Mouse (Mus musculus): Measurements from ENCODE around the gene Slc7a11. TPM values are rescaled to one million over a fixed set of nuclear protein-coding genes. Genes with fewer than 3 reads are reported as not detected.
"Not testable (repeated sequence)": the region's sequence is repeated elsewhere in the genome, so short reads cannot be mapped to it uniquely, and the experiment has no call there.

The Slc7a11 gene
- polyA plus RNA-seq, 1 experiment from 2014 or later = 3.6 TPM

GRCm38 (mm10) chr3:50438520-50439253 lies 4.7 kb downstream of the Slc7a11 start:
- WGBS = 34% methylated on average over 4 of the region's 4 CpGs
- H3K27ac ChIP-seq = peak overlapping the region; percentile 72

GRCm38 (mm10) chr3:50438081-50438480 lies 5.3 kb downstream of the Slc7a11 start:
- DNase-seq (ENCODE audit: low spot score); H3K4me3 ChIP-seq; H3K36me3 ChIP-seq; H3K27me3 ChIP-seq (ENCODE audit: low read depth, poor library complexity, severe bottlenecking); H3K9me3 ChIP-seq (replicated peaks): not testable (repeated sequence)
- WGBS = 49% methylated on average over 2 of the region's 2 CpGs
- peaks cover 65% of the 10 kb centered on the region for H3K4me1 ChIP-seq
- peak overlapping the region; percentile 46; the same call in 1 of the 2 replicates for H3K27ac ChIP-seq

More at GRCm38 (mm10) chr3:50438520-50439253, 4.7 kb downstream of the Slc7a11 start:
- Histone ChIP-seq H3K9me3 (replicated peaks) (no peaks in the 10 kb centered on the region), H3K4me3 (no peak overlapping the region), H3K36me3 (no peaks in the 10 kb centered on the region), H3K27me3 (ENCODE audit: low read depth, poor library complexity, severe bottlenecking) (no peaks in the 10 kb centered on the region), H3K4me1 (peaks cover 69% of the 10 kb centered on the region)
- DNase-seq (ENCODE audit: low spot score) = no peak

- not testable (repeated sequence) for H3K36me3 ChIP-seq; H3K9me3 ChIP-seq (replicated peaks); DNase-seq (ENCODE audit: low spot score); H3K4me3 ChIP-seq; H3K27me3 ChIP-seq (ENCODE audit: low read depth, poor library complexity, severe bottlenecking)
- peaks cover 52% of the 10 kb centered on the region for H3K4me1 ChIP-seq
- 94% methylated on average over 2 of the region's 2 CpGs for WGBS
- peak overlapping the region; percentile 61 for H3K27ac ChIP-seq
Observed at GRCm38 (mm10) chr3:50436409-50436808, 7.0 kb downstream of the Slc7a11 start.

- no peak for DNase-seq (ENCODE audit: low spot score)
- no peaks in the 10 kb centered on the region for H3K36me3 ChIP-seq
- 64% methylated on average over 4 of the region's 4 CpGs for WGBS
- peak overlapping the region; percentile 38 for H3K27ac ChIP-seq
- H3K4me3 ChIP-seq = no peak overlapping the region
- peaks cover 36% of the 10 kb centered on the region for H3K4me1 ChIP-seq
- H3K27me3 ChIP-seq (ENCODE audit: low read depth, poor library complexity, severe bottlenecking) = no peaks in the 10 kb centered on the region
- no peaks in the 10 kb centered on the region for H3K9me3 ChIP-seq (replicated peaks)
Observed at GRCm38 (mm10) chr3:50433831-50434230, 9.6 kb downstream of the Slc7a11 start.

- Histone ChIP-seq H3K4me1 (peaks cover 25% of the 10 kb centered on the region), H3K27me3 (ENCODE audit: low read depth, poor library complexity, severe bottlenecking) (no peaks in the 10 kb centered on the region), H3K9me3 (replicated peaks) (no peaks in the 10 kb centered on the region), H3K27ac (no peak overlapping the region), H3K4me3 (no peak overlapping the region), H3K36me3 (no peaks in the 10 kb centered on the region)
- DNase-seq (ENCODE audit: low spot score) = no peak
- WGBS = 97% methylated on average over 8 of the region's 8 CpGs
Observed at GRCm38 (mm10) chr3:50430811-50431210, 12.6 kb downstream of the Slc7a11 start.

- H3K27ac ChIP-seq = no peak overlapping the region
- 72% methylated on average over 8 of the region's 8 CpGs for WGBS
Observed at GRCm38 (mm10) chr3:50421480-50422277, 21.7 kb downstream of the Slc7a11 start.

GRCm38 (mm10) chr3:50419161-50419560 lies 24.3 kb downstream of the Slc7a11 start:
- Histone ChIP-seq H3K4me3 (no peak overlapping the region), H3K27ac (no peak overlapping the region), H3K9me3 (replicated peaks) (no peaks in the 10 kb centered on the region), H3K36me3 (no peaks in the 10 kb centered on the region), H3K4me1 (no peaks in the 10 kb centered on the region), H3K27me3 (ENCODE audit: low read depth, poor library complexity, severe bottlenecking) (no peaks in the 10 kb centered on the region)
- WGBS = 90% methylated on average over 3 of the region's 3 CpGs
- no peak for DNase-seq (ENCODE audit: low spot score)

More at GRCm38 (mm10) chr3:50421480-50422277, 21.7 kb downstream of the Slc7a11 start:
- no peaks in the 10 kb centered on the region for H3K4me1 ChIP-seq
- no peaks in the 10 kb centered on the region for H3K9me3 ChIP-seq (replicated peaks)
- H3K4me3 ChIP-seq = no peak overlapping the region
- no peaks in the 10 kb centered on the region for H3K27me3 ChIP-seq (ENCODE audit: low read depth, poor library complexity, severe bottlenecking)
- DNase-seq (ENCODE audit: low spot score) = no peak
- no peaks in the 10 kb centered on the region for H3K36me3 ChIP-seq

- Histone ChIP-seq H3K9me3 (replicated peaks) (no peaks in the 10 kb centered on the region), H3K4me3 (no peak overlapping the region), H3K36me3 (no peaks in the 10 kb centered on the region), H3K27me3 (ENCODE audit: low read depth, poor library complexity, severe bottlenecking) (no peaks in the 10 kb centered on the region), H3K4me1 (no peaks in the 10 kb centered on the region), H3K27ac (no peak overlapping the region)
- no peak for DNase-seq (ENCODE audit: low spot score)
- 91% methylated on average over 2 of the region's 2 CpGs for WGBS
Observed at GRCm38 (mm10) chr3:50406771-50407170, 36.6 kb downstream of the Slc7a11 start.

- no peaks in the 10 kb centered on the region for H3K36me3 ChIP-seq
- WGBS = 89% methylated on average over 3 of the region's 3 CpGs
- H3K4me3 ChIP-seq = no peak overlapping the region
- no peaks in the 10 kb centered on the region for H3K27me3 ChIP-seq (ENCODE audit: low read depth, poor library complexity, severe bottlenecking)
- H3K9me3 ChIP-seq (replicated peaks) = no peaks in the 10 kb centered on the region
- H3K4me1 ChIP-seq = no peaks in the 10 kb centered on the region
- DNase-seq (ENCODE audit: low spot score) = no peak
- no peak overlapping the region for H3K27ac ChIP-seq
Observed at GRCm38 (mm10) chr3:50405915-50406314, 37.5 kb downstream of the Slc7a11 start.

- no peak for DNase-seq (ENCODE audit: low spot score)
- Histone ChIP-seq H3K4me3 (no peak overlapping the region), H3K27me3 (ENCODE audit: low read depth, poor library complexity, severe bottlenecking) (no peaks in the 10 kb centered on the region), H3K9me3 (replicated peaks) (no peaks in the 10 kb centered on the region), H3K4me1 (peaks cover 25% of the 10 kb centered on the region), H3K27ac (0 out of 2 replicates have a peak overlapping the region, but pooled peaks have one; percentile 30), H3K36me3 (no peaks in the 10 kb centered on the region)
- WGBS = 91% methylated on average over 6 of the region's 6 CpGs
Observed at GRCm38 (mm10) chr3:50388786-50389185, 54.6 kb downstream of the Slc7a11 start.

- no peak for DNase-seq (ENCODE audit: low spot score)
- peak overlapping the region; percentile 30; the same call in 1 of the 2 replicates for H3K27ac ChIP-seq
- 46% methylated on average over 9 of the region's 9 CpGs for WGBS
Observed at GRCm38 (mm10) chr3:50388288-50388687, 55.1 kb downstream of the Slc7a11 start.

GRCm38 (mm10) chr3:50387280-50387679 lies 56.1 kb downstream of the Slc7a11 start:
- Histone ChIP-seq H3K4me1 (peaks cover 33% of the 10 kb centered on the region), H3K4me3 (no peak overlapping the region), H3K27me3 (ENCODE audit: low read depth, poor library complexity, severe bottlenecking) (no peaks in the 10 kb centered on the region), H3K27ac (peak overlapping the region; percentile 57), H3K36me3 (no peaks in the 10 kb centered on the region), H3K9me3 (replicated peaks) (no peaks in the 10 kb centered on the region)
- 68% methylated on average over 4 of the region's 4 CpGs for WGBS
- DNase-seq (ENCODE audit: low spot score) = no peak

More at GRCm38 (mm10) chr3:50388288-50388687, 55.1 kb downstream of the Slc7a11 start:
- Histone ChIP-seq H3K36me3 (no peaks in the 10 kb centered on the region), H3K4me3 (no peak overlapping the region), H3K9me3 (replicated peaks) (no peaks in the 10 kb centered on the region), H3K4me1 (peaks cover 25% of the 10 kb centered on the region), H3K27me3 (ENCODE audit: low read depth, poor library complexity, severe bottlenecking) (no peaks in the 10 kb centered on the region)

All from limb, embryonic 10.5 days (tissue).